Mouse (Mus musculus): ENCODE measurements at regions not wholly inside any gene's neighbourhood (a gene's known extent, or its start where the extent isn't known, plus 50 kb on each side); places are given as distances from the start of the nearest gene placed in this dataset.
"Not testable (repeated sequence)": the region's sequence is repeated elsewhere in the genome, so short reads cannot be mapped to it uniquely, and the experiment has no call there.

DNA sequence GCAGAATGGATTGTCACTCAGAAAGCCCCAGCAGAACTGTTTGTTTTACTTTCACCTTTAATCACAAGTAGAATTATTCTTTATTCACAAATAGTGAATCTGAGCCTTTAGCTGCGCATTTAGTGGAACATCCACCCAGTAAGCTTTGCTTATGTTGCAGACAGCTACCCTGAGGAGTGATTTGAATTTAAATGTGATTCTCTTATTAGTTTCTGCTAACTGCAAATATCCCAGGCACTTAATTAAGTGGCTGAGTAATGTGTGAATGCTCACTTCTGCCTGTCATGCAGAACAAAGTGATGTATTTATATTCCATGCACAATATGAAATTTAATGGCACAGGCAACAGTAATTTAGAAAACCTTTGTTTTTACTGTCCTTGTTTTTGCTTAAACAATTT lies 344.4 kb upstream of the Nova1 start:
- no peak for DNase-seq (ENCODE audit: low spot score in 2 of 2)

- DNase-seq (ENCODE audit: low spot score in 2 of 2) = no peak
Observed at GRCm38 (mm10) chr12:47162624-47163151, 344.0 kb upstream of the Nova1 start.

- DNase-seq (ENCODE audit: low spot score in 2 of 2) = no peak
Observed at GRCm38 (mm10) chr12:47160626-47161025, 341.9 kb upstream of the Nova1 start.

DNA sequence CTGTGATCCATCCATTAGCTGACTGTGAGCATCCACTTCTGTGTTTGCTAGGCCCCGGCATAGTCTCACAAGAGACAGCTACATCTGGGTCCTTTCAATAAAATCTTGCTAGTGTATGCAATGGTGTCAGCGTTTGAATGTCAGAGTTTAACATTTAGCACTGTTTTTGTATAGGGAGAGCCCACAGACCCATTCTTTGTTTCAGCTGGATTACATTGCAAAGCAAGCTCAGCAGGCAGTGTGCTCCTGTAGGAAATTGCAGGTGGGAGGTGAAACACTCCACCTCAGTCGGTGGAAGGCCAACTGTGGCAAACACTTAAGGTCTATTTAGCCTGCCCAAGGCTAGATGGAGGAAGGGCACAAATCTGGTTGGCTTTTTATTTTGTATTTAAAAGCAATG lies 337.2 kb upstream of the Nova1 start:
- not testable (repeated sequence) for DNase-seq (ENCODE audit: low spot score in 2 of 2)

GRCm38 (mm10) chr12:47140677-47141076 lies 321.9 kb upstream of the Nova1 start:
- DNase-seq (ENCODE audit: low spot score in 2 of 2) = no peak

GRCm38 (mm10) chr12:47129821-47130220 lies 311.1 kb upstream of the Nova1 start:
- no peak for DNase-seq (ENCODE audit: low spot score in 2 of 2)

DNA sequence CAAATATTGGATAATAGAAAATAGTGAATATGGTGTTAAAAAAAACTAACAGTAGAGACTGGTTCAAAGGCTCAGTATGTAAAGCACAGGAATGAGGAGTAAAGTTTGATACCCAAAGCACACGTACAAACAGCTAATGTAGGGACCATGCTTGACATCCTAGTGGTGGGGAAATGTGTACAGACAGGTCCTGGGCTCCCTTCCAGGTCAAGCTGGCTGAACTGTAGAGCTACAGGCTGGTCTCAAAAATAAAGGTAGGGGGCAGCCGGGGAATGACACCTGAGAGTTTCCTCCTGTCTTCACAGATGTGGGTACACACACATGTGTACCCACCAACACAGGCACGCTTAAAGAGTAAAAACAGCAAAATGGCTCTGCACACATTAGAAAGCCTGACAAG lies 309.9 kb upstream of the Nova1 start:
- DNase-seq (ENCODE audit: low spot score in 2 of 2) = no peak

GRCm38 (mm10) chr12:47121426-47121825 lies 302.7 kb upstream of the Nova1 start:
- no peak for DNase-seq (ENCODE audit: low spot score in 2 of 2)

DNA sequence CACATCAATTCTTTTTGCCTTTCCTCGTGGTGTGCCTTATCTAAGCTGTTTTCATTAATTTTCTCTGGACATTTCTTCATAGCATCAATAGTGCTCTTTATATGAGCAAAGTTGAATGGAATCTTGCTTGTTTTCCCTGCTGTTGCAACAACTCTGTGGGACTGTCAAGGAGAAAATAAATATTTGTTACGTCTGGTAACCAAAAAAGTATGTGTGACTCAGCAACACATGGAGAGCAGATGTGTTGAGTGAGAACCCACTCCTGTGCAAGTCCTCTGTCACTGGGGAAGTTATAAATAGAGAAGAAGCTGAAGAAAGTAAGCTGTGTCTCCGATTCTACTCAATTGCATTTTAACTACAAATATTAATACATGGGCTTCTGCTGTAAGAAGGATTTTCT lies 298.8 kb upstream of the Nova1 start:
- peak; percentile 68 to 69 for DNase-seq (ENCODE audit: low spot score in 2 of 2)

DNA sequence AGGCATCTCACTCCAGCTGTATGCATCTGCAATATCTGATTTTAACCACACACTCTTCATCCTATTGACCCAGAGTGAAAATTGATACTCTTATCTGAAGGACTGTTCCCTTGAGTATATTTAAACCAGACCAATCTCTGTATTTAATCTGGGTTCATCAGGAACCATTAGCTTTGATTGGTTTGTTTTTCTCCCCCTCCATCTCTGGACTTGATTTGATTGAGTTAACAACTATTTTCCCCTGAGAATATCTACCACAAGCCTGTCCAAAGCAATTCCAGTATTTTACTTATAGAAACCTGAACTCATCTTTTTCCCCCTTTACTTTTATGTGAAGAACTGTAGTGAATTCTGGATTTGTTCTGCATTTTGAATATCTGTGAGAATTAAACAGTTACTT lies 270.5 kb upstream of the Nova1 start:
- DNase-seq (ENCODE audit: low spot score in 2 of 2) = no peak

DNA sequence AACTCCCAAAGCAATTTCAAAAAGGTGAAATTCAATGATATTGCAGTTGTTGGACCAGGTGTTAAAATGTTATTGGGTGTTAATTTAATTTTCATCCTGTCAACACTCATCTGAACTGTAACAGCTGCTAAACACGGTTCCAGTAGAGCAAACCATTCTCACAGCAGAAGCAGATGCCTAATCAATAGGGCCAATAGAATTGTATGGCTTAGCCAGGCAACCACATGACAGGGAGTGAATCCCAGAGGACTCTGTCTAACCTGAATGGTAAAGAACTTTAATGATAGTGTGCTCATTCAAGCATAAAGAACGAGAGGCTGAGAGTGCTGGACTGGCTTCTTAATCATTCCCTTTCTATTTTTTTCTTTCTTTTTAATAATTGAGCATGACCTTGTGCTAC lies 256.2 kb upstream of the Nova1 start:
- DNase-seq (ENCODE audit: low spot score in 2 of 2) = no peak

DNA sequence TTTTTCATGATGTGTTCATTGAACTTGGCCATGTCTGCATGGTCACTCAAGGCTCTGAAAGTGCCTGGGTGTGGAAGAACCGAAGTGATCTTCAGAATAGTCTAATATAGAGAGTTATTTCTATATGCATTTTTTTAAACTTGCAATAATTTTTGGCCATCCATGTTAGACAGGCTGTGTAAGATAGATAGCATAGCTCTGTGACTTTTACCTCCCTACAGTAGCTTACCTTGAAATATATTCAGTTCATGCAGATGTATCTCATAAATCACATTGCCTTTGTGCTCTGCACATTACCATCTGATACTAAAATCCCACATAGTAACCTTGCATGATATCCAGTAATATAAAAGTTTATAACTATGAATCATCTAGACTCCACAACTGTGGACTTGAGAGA lies 233.7 kb upstream of the Nova1 start:
- DNase-seq (ENCODE audit: low spot score in 2 of 2) = no peak

DNA sequence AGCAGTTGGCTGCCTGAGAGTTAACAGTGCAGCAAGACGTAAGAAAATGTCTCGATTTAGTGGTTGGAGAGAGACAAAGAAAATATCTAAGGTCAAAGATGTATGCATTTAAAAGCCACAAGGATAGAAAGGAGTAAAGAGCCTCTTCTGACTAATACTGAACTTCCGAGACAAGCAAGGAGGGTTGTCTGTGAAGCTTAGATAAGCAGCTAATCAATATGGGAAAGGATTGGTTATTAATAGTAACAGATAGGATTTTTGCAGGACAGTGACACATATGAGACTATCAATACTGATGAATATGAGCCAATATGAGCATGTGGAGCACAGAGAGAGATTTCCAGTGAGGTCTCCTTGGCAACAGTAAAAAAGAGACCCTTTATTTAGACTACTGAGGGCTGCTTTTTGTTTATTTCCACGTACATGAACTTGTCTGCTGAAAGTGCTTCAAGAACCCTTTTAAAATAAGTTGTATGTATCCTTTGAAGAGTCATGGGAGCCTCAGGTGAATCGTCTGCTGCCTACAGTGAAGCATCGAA lies 202.2 kb upstream of the Nova1 start:
- DNase-seq (ENCODE audit: low spot score in 2 of 2) = no peak

DNA sequence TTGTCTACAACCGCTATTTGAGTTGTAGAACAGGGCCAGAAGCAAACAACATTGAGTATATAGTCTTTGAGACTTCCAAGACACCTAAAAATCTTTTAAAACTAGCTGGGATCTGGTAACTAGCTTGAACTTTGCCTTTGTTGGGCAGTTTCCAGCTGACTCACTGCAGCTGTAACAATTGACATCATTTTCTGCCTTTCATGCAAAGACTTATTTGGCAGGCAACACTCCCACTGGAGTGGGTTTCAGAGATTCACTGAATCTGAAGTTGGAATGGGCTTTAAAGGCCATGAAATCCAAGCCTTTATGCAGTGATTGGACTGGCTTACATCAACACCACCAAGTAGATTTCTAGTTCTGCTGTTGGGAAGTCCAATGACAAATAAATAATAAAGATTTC lies 173.6 kb upstream of the Nova1 start:
- peak; percentile 63 to 76 for DNase-seq (ENCODE audit: low spot score in 2 of 2)

GRCm38 (mm10) chr12:46988972-46989371 lies 170.2 kb upstream of the Nova1 start:
- DNase-seq (ENCODE audit: low spot score in 2 of 2) = no peak

DNA sequence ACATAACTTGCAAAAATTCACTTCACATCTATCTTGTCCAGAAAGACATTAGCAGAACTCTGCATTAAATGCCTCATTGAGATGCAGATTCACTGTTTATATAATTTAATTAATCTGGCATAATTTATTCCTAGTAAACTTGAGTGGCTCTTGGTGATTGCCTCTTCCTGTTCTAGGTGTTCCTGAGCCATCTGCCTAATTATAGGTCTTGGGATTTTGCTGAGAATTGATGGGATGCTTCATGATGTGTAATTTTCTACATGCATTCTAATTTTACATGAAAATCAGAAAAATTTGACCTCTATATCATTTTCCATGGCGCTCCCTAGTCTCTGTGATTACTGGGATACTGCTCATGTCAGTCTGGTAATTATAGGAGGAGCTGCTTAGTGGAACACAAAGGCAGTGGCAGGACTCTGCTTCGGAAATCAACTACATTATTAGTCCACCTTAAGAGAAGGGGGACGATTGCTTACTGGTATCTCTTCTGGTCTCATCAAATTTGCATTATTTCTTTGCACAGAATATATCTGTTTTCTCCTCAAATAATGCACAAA lies 131.6 kb upstream of the Nova1 start:
- no peak for DNase-seq (ENCODE audit: low spot score in 2 of 2)

DNA sequence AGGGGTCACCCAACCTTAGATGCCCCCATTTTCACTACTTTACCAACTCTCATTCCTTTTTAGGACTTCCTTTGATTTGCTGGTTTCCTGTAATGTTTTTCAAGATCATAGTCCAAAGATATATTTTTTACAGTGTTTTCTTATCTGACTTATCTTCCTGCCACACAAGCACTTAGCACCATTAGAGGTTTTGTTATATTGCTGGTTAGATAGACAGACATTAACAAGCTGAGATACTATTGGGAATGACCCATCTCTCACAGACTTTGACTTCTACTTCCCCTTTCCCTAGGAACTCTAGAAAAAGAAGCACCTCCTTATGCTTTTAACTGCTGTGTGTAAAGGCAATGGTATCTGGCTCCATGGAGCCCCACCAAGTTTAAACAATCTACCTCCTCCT lies 127.0 kb upstream of the Nova1 start:
- DNase-seq (ENCODE audit: low spot score in 2 of 2) = no peak

- DNase-seq (ENCODE audit: low spot score in 2 of 2) = no peak
Observed at GRCm38 (mm10) chr12:46931086-46931485, 112.4 kb upstream of the Nova1 start.

GRCm38 (mm10) chr12:46917286-46917685 lies 98.6 kb upstream of the Nova1 start:
- peak; percentile 60 to 65 for DNase-seq (ENCODE audit: low spot score in 2 of 2)

DNA sequence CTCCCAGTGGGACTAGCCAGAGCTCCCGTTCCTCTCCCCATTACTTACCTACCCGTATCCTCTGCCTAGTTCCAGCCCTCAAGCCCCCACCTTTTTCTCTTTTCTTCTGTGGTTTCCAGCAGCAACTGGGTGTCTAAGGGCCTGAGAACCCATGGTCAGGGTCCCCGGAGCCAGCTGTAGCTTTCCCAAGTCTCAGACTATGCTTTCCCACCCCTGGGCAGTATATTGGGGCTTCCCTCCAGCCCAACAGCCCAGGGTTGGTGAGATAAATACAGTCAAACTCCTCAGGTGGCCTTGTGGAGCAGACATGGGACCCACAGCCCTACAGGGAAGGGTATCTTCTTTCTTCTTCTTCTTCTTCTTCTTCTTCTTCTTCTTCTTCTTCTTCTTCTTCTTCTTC lies 59.4 kb upstream of the Nova1 start:
- no peak for DNase-seq (ENCODE audit: low spot score in 2 of 2)

GRCm38 (mm10) chr12:46870130-46870529 lies 51.4 kb upstream of the Nova1 start:
- peak; percentile 42 to 48 for DNase-seq (ENCODE audit: low spot score in 2 of 2)
